Mouse (Mus musculus) heart, postnatal 14 days (tissue): ENCODE data around the gene Ifrd1. TPM values are rescaled to one million over a fixed set of nuclear protein-coding genes. Genes with fewer than 3 reads are reported as not detected.
"Not testable (repeated sequence)": the region's sequence is repeated elsewhere in the genome, so short reads cannot be mapped to it uniquely, and the experiment has no call there.

Source experiments
- DNase-seq, 2 experiments: peaks; one replicate each; pipeline ENCODE4 v3.0.0; 2021 to 2022
- intact Hi-C: fragments of 180-260 bp; cut with DNase I; formaldehyde crosslinking; loops from one replicate; pipeline ENCODE4 v1.15.1; 2025
- long read RNA-seq, 2 experiments: library from polyadenylated mRNA; stranded (forward); transcript quantifications; one replicate each; pipeline ENCODE4 v2.0.0; 2021
- total RNA-seq, 2 experiments: library from RNA; stranded (reverse); gene quantifications; 2 replicates each; pipeline ENCODE4 v1.2.3; 2021

The Ifrd1 gene
- 100 to 1,000 TPM in 1 of 2 experiments, 10 to 100 TPM in 1; 99.6 to 111 TPM for total RNA-seq
- long read RNA-seq, experiment 1, transcript Ifrd1-201 (12 exons, 3,378 nt): major isoform, 75 of 83 reads
- long read RNA-seq, experiment 1, partial matches to known transcripts: 0 of 83 reads
- long read RNA-seq, experiment 1, other reads (novel, unspliced or antisense): 5 of 83 reads
- long read RNA-seq, experiment 2, transcript Ifrd1-201 (12 exons, 3,378 nt): major isoform, 30 of 34 reads
- long read RNA-seq, experiment 2, partial matches to known transcripts: 0 of 34 reads
- long read RNA-seq, experiment 2, other reads (novel, unspliced or antisense): 3 of 34 reads

DNA sequence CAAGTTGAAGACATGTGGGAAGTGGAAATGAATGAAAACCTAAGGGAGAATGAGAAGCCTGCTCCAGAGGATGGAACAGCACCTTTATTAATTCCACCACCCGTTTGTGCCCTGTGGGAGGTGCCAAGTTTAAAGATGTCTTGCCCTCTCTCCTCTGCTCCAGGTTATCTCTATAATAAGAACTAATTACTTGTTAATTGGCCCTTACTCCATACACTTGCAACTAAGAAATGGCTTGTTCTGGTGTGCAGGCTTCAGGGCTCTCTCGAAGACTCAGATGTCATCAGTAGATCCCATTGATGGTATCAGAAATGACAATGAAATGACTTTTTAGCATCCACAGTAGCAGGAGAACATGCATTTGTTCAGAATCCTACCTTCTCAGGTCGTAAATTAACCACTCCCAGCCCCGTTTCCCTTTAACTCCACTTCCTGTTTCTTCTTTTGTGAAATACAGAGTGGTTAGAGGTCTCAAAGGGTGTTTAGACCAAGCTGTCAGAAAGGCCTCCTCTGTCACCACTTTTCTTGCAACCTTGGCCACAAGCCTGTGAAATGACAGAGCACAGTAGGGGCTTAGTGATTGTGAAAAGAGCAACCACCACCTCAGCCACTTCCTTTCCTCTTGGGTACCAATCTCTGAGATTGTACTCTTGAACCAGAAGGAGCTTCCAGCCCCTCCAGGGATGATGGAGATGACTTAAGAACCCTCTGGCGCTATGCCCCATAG, at the start of gene Ifrd1:
Ifrd1 (minus strand) TSS at position 51 of the 727 bp plus-strand sequence.
- DNase-seq: no peak
- intact Hi-C loops: no loop called here

DNA sequence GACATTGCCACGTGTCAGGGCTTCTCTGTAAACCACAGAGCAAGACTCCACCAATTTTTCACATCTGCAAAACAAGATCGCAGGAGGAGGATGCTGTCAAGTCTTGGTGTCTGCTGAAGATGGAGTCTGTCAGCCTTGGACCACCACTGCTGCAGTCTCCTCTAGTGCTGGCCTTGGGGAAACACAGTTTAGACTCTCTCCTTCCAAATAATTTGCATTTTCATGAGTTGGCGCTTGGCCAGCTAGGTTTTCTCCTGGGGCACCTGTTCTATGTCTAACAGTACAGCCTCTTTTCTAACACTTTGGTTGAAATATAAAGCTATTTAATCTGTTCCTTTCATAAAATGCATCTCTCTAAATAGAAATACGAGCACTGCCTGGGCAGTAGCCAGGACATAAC, 38.2 kb upstream of the Ifrd1 start:
- intact Hi-C loops: no loop called here
- DNase-seq: no peak

GRCm38 (mm10) chr12:40280596-40281325, 32.5 kb upstream of the Ifrd1 start:
- intact Hi-C loops: no loop called here

GRCm38 (mm10) chr12:40277581-40277980, 29.3 kb upstream of the Ifrd1 start:
- no peak for DNase-seq
- intact Hi-C loops: no loop called here

More at GRCm38 (mm10) chr12:40280596-40281325, 32.5 kb upstream of the Ifrd1 start:
- no peak for DNase-seq

DNA sequence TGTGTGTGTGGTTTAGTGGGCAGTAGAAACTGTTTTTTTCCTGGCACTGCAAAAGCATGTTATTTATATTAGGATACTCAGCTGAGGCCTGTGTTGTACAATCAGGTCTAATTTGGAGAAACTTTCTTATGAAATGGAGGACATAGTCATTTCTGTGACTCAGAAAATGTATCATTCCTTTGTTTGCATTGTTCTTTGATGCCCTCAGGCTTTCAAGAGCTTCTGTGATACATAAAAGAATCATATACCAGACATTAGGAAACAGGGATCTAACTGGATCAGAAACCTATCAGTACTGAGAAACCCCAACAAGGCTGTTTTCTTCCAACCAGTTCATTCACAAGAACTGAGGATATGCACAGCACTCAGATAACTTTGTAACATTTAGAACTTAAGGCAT, 26.6 kb upstream of the Ifrd1 start:
- intact Hi-C loops: no loop called here

DNA sequence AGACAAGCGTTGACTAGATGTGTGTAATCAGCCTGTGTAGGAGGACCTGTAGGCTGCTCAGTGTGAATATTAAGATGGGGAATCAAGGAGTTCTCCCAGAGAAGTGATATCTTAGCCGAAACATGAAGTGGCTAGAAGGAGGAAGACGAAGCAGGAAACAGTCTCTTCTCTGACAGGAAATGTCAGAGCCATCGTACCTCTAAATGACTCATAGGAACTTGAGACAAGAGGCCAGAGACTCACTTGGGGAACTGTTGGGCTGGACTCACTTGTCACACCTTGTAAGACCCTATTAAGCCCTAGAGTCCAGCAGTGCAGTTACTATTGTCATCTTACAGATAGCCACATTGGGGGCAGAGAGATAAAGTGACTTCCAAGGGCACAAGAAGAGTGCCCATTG, 25.0 kb upstream of the Ifrd1 start:
- intact Hi-C loops: no loop called here
- no peak for DNase-seq

More for the DNA sequence above, 26.6 kb upstream of the Ifrd1 start:
- no peak for DNase-seq

DNA sequence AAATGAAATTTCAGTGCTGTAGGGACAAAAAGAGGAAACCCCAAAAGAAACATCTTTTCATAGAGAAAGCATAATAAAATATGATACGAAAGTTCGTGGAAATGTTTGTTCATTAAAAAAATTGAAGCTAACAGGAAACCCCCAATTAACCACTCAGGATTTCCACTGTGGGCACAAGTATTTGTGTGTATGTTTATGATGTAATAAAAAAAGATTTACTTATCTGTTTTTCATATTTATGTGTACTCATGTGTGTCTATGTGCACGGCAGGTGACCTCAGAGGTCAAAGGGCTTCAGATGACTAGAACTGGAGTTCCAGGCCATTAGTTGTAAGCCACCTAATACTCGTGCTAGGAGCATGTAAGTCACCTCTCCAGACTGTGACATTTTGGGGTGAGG, 24.4 kb upstream of the Ifrd1 start:
- DNase-seq: no peak
- intact Hi-C loops: no loop called here

DNA sequence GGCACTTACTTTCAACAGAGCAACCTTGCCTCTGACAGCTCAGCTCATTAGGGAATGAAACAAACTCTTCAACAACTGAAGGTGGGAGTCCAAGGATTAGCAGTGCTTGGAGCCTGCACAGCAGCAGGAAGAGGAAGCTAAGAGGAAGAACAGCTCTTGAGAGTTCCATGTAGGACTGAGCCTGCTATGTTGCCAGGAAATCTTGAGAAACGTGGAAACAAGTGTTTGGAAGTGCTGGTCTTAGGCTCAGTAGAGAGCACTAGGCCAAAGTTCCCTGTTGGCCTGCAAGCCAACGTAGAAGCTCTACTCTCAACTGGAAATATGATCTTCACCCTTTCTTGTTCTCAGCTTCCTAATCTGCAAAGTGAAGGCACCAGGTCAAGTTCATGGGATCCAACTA, 20.0 kb upstream of the Ifrd1 start:
- DNase-seq: no peak
- intact Hi-C loops: no loop called here

GRCm38 (mm10) chr12:40263712-40264111, 15.4 kb upstream of the Ifrd1 start:
- intact Hi-C loops: no loop called here
- DNase-seq: no peak

GRCm38 (mm10) chr12:40263006-40263405, 14.7 kb upstream of the Ifrd1 start:
- intact Hi-C loops: no loop called here

GRCm38 (mm10) chr12:40258462-40259000, 10.2 kb upstream of the Ifrd1 start:
- DNase-seq: no peak
- intact Hi-C loops: loop anchor here (5.0 to 10.0 kb wide), 2 partner anchors 189 to 306 kb away; partner anchors contain the start of genes Dock4 and Zfp277

More at GRCm38 (mm10) chr12:40263006-40263405, 14.7 kb upstream of the Ifrd1 start:
- no peak for DNase-seq

GRCm38 (mm10) chr12:40257226-40257625, 8.9 kb upstream of the Ifrd1 start:
- peak; percentile 86 to 91 for DNase-seq
- intact Hi-C loops: loop anchor here (1.0 to 10.0 kb wide), 5 partner anchors 190 to 566 kb away; partner anchors contain the start of genes Dock4 and Zfp277

GRCm38 (mm10) chr12:40256543-40256942, 8.2 kb upstream of the Ifrd1 start:
- DNase-seq: no peak
- intact Hi-C loops: loop anchor here (2.0 to 10.0 kb wide), 3 partner anchors 191 to 566 kb away; partner anchors contain the start of genes Dock4 and Zfp277

- no peak for DNase-seq
- intact Hi-C loops: loop anchor here (2.0 to 10.0 kb wide), 3 partner anchors 191 to 567 kb away; partner anchors contain the start of genes Dock4 and Zfp277
These were observed 7.7 kb upstream of the Ifrd1 start for GRCm38 (mm10) chr12:40256033-40256432.

DNA sequence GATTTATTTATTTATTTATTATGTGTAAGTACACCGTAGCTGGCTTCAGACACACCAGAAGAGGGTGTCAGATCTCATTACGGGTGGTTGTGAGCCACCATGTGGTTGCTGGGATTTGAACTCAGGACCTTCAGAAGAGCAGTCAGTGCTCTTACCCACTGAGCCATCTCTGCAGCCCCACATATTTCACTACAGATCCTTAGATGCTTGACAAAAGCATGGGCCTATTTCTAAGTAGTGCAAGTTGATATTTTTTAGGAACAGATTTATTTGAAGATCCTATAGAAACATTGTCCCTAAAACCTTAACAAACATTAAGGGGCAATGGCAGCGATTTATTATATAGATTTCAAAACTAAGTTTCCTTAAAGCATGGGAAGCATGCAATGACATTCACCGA, 7.0 kb upstream of the Ifrd1 start:
- not testable (repeated sequence) for DNase-seq
- intact Hi-C loops: loop anchor here (5.0 to 10.0 kb wide), 2 partner anchors 192 to 309 kb away; partner anchors contain the start of genes Dock4 and Zfp277

GRCm38 (mm10) chr12:40254729-40255128, 6.4 kb upstream of the Ifrd1 start:
- intact Hi-C loops: loop anchor here (5.0 to 10.0 kb wide), 2 partner anchors 193 to 310 kb away; partner anchors contain the start of genes Dock4 and Zfp277
- DNase-seq: no peak

GRCm38 (mm10) chr12:40253241-40253640, 4.9 kb upstream of the Ifrd1 start:
- intact Hi-C loops: loop anchor here (10.0 kb wide), 1 partner anchor 312 kb away; no protein-coding TSS in a partner anchor
- DNase-seq: no peak

- intact Hi-C loops: loop anchor here (10.0 kb wide), 1 partner anchor 315 kb away; no protein-coding TSS in a partner anchor
- DNase-seq: peak; percentile 16 to 26
These were observed 2.0 kb upstream of the Ifrd1 start for GRCm38 (mm10) chr12:40250256-40250655.

DNA sequence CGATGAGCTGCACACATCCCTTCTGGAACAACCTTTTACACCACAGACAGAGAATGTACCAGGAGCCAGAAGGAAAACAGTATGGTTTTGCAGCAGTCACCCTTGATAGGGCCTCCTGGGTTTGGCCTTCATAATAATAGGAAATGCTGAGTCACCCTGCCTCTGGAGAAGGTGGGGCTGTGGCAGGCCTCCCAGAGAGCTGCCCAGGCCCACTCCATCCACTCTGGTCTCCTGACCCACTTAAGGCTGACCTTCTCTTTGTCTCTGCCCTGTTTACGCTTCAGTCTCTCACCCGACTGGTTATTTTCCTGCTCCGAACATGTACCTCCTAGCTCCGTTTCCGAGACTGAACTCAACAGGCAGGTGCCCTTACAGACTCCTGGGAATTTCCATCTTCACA, 328 bp downstream of the Ifrd1 start:
- DNase-seq: peak; percentile 29 to 43
- intact Hi-C loops: no loop called here

DNA sequence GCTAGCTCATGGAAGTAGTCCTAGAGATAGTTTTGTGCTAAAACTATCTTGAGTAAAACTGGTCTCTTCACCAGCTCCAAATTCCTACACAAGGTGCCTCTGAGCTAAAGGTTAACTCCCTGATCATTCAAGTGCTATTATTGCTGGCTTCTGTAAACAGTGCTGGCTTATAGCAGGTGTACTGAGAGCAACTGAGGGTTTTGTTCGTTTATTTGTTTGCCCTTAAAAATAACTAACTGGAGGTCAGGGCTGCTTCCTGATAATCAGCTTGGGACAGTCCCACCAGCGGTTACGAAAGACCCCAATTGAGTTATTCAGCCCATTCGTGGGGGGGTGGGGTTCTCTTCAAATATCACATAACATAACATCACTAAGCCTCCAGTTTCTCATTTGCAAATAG, 920 bp downstream of the Ifrd1 start:
- intact Hi-C loops: no loop called here
- no peak for DNase-seq
